Mouse (Mus musculus): ENCODE results near the gene Gm48552. TPM values are rescaled to one million over a fixed set of nuclear protein-coding genes. Genes with fewer than 3 reads are reported as not detected.

Gm48552 gene
- total and polyA plus RNA-seq, 3 experiments = 0.88 to 1.2 TPM; not detected in 1

GRCm38 (mm10) chr10:81363436-81364346 lies 25.1 kb upstream of the Gm48552 start:
- TF ChIP-seq POLR2A (IDR thresholded peaks at IDR 0.05; ENCODE audit: insufficient read depth, low read depth, low read length) = no peak
- 0 out of 2 replicates have a peak, but pooled peaks have one; percentile 15 for TF ChIP-seq EP300 (IDR thresholded peaks at IDR 0.05; ENCODE audit: insufficient read depth, low read depth, low read length)
- Histone ChIP-seq H3K27me3 (ENCODE audit: control insufficient read depth, insufficient read depth, low read length) (no peaks in the 10 kb centered on the region), H3K27ac (peak overlapping the region; percentile 48; the same call in 1 of the 2 replicates), H3K79me2 (replicated peaks; ENCODE audit: control insufficient read depth, insufficient read depth, low read length) (no peaks in the 10 kb centered on the region), H3K36me3 (ENCODE audit: control insufficient read depth, insufficient read depth, low read length) (no peaks in the 10 kb centered on the region), H3K9ac (ENCODE audit: low read depth, low read length) (peak overlapping the region; percentile 44), H3K4me3 (peak overlapping the region; percentile 27; the same call in 1 of the 2 replicates), H3K4me1 (ENCODE audit: control insufficient read depth, insufficient read depth, low read length) (peaks cover 8% of the 10 kb centered on the region)
- intact Hi-C loops (cut with DNase I) = no loop called here
- WGBS = 29% methylated on average over 54 of the region's 54 CpGs
- DNase-seq = peak; percentile 52 to 62

- WGBS = 15% methylated on average over 28 of the region's 28 CpGs
- H3K27ac ChIP-seq = no peak overlapping the region
These were observed 24.1 kb upstream of the Gm48552 start for GRCm38 (mm10) chr10:81364666-81365065.

GRCm38 (mm10) chr10:81365073-81365472 lies 23.7 kb upstream of the Gm48552 start:
- peaks cover 7% of the 10 kb centered on the region for H3K4me1 ChIP-seq (ENCODE audit: control insufficient read depth, insufficient read depth, low read length)
- DNase-seq = no peak
- no peak overlapping the region for H3K4me3 ChIP-seq
- intact Hi-C loops (cut with DNase I) = no loop called here
- no peaks in the 10 kb centered on the region for H3K36me3 ChIP-seq (ENCODE audit: control insufficient read depth, insufficient read depth, low read length)
- H3K9ac ChIP-seq (ENCODE audit: low read depth, low read length) = no peak overlapping the region
- 50% methylated on average over 4 of the region's 4 CpGs for WGBS
- H3K79me2 ChIP-seq (replicated peaks; ENCODE audit: control insufficient read depth, insufficient read depth, low read length) = no peaks in the 10 kb centered on the region
- no peak for TF ChIP-seq CTCF (IDR thresholded peaks at IDR 0.05)
- no peak for TF ChIP-seq POLR2A (IDR thresholded peaks at IDR 0.05; ENCODE audit: insufficient read depth, low read depth, low read length)
- no peak for TF ChIP-seq EP300 (IDR thresholded peaks at IDR 0.05; ENCODE audit: insufficient read depth, low read depth, low read length)
- H3K27me3 ChIP-seq (ENCODE audit: control insufficient read depth, insufficient read depth, low read length) = no peaks in the 10 kb centered on the region
- no peak overlapping the region for H3K27ac ChIP-seq

More at GRCm38 (mm10) chr10:81364666-81365065, 24.1 kb upstream of the Gm48552 start:
- peak; percentile 60 for DNase-seq
- Histone ChIP-seq H3K9ac (ENCODE audit: low read depth, low read length) (peak overlapping the region; percentile 25), H3K4me3 (peak overlapping the region; percentile 27; the same call in 1 of the 2 replicates), H3K4me1 (ENCODE audit: control insufficient read depth, insufficient read depth, low read length) (peaks cover 7% of the 10 kb centered on the region), H3K36me3 (ENCODE audit: control insufficient read depth, insufficient read depth, low read length) (no peaks in the 10 kb centered on the region), H3K27me3 (ENCODE audit: control insufficient read depth, insufficient read depth, low read length) (no peaks in the 10 kb centered on the region), H3K79me2 (replicated peaks; ENCODE audit: control insufficient read depth, insufficient read depth, low read length) (no peaks in the 10 kb centered on the region)
- TF ChIP-seq POLR2A (IDR thresholded peaks at IDR 0.05; ENCODE audit: insufficient read depth, low read depth, low read length) (no peak), EP300 (IDR thresholded peaks at IDR 0.05; ENCODE audit: insufficient read depth, low read depth, low read length) (no peak), CTCF (IDR thresholded peaks at IDR 0.05) (no peak)
- intact Hi-C loops (cut with DNase I) = no loop called here

GRCm38 (mm10) chr10:81365672-81366476 lies 22.9 kb upstream of the Gm48552 start, which contains the start of gene 4930404N11Rik:
Gene 4930404N11Rik (minus strand): TSS chr10:81365816.
- Histone ChIP-seq H3K36me3 (ENCODE audit: control insufficient read depth, insufficient read depth, low read length) (no peaks in the 10 kb centered on the region), H3K4me3 (peak within 1 kb of the TSS; percentile 27; the same call in 1 of the 2 replicates), H3K27me3 (ENCODE audit: control insufficient read depth, insufficient read depth, low read length) (no peaks in the 10 kb centered on the region), H3K79me2 (replicated peaks; ENCODE audit: control insufficient read depth, insufficient read depth, low read length) (no peaks in the 10 kb centered on the region), H3K27ac (no peak within 1 kb of the TSS), H3K4me1 (ENCODE audit: control insufficient read depth, insufficient read depth, low read length) (peaks cover 7% of the 10 kb centered on the region), H3K9ac (ENCODE audit: low read depth, low read length) (peak within 1 kb of the TSS; percentile 25)
- intact Hi-C loops (cut with DNase I) = no loop called here
- WGBS = 48% methylated on average over 12 of the region's 12 CpGs
- TF ChIP-seq CTCF (IDR thresholded peaks at IDR 0.05) = no peak
- TF ChIP-seq EP300 (IDR thresholded peaks at IDR 0.05; ENCODE audit: insufficient read depth, low read depth, low read length) = no peak
- DNase-seq = peak in 1 of 2 experiments; percentile 30

- Histone ChIP-seq H3K27me3 (ENCODE audit: control insufficient read depth, insufficient read depth, low read length) (no peaks in the 10 kb centered on the region), H3K4me3 (no peak overlapping the region), H3K79me2 (replicated peaks; ENCODE audit: control insufficient read depth, insufficient read depth, low read length) (no peaks in the 10 kb centered on the region), H3K27ac (no peak overlapping the region), H3K9ac (ENCODE audit: low read depth, low read length) (no peak overlapping the region), H3K4me1 (ENCODE audit: control insufficient read depth, insufficient read depth, low read length) (peaks cover 7% of the 10 kb centered on the region), H3K36me3 (ENCODE audit: control insufficient read depth, insufficient read depth, low read length) (no peaks in the 10 kb centered on the region)
- WGBS = 74% methylated on average over 6 of the region's 6 CpGs
- TF ChIP-seq EP300 (IDR thresholded peaks at IDR 0.05; ENCODE audit: insufficient read depth, low read depth, low read length) (peak; percentile 7; the same call in 1 of the 2 replicates), POLR2A (IDR thresholded peaks at IDR 0.05; ENCODE audit: insufficient read depth, low read depth, low read length) (0 out of 2 replicates have a peak, but pooled peaks have one; percentile 15), CTCF (IDR thresholded peaks at IDR 0.05) (no peak)
- no peak for DNase-seq
- intact Hi-C loops (cut with DNase I) = no loop called here
These were observed 22.2 kb upstream of the Gm48552 start for GRCm38 (mm10) chr10:81366477-81367206.

Data from heart, adult 2 months (tissue).